Mouse (Mus musculus) gastrocnemius, adult 2 months (tissue): ENCODE measurements around the gene Lrrc74b. TPM values are rescaled to one million over a fixed set of nuclear protein-coding genes. Genes with fewer than 3 reads are reported as not detected.
A peak's percentile ranks its signal among the peaks of the same experiment; 100 is the strongest.
"Not testable (repeated sequence)": the region's sequence is repeated elsewhere in the genome, so short reads cannot be mapped to it uniquely, and the experiment has no call there.

ENCODE experiments used
- DNase-seq: peaks from one replicate; pipeline ENCODE4 v3.0.0; 2022
- H3K27ac ChIP-seq: fragments of 200-600 bp; 2 replicates; pipeline ENCODE4 v1.8.1; 2022; ENCODE audit warnings: mild to moderate bottlenecking
- H3K4me3 ChIP-seq: fragments of 200-600 bp; 2 replicates; pipeline ENCODE4 v1.8.1; 2022; ENCODE audit warnings: mild to moderate bottlenecking, moderate library complexity
- CTCF ChIP-seq: fragments of 200-600 bp; IDR thresholded peaks from 2 replicates; pipeline ENCODE4 v1.8.1; 2022; ENCODE audit warnings: antibody characterized with exemption, mild to moderate bottlenecking, moderate library complexity
- intact Hi-C: fragments of 180-260 bp; cut with DNase I; formaldehyde crosslinking; loops from one replicate; pipeline ENCODE4 v1.15.1; 2025
- total RNA-seq, 2 experiments: library from RNA; stranded (reverse); gene quantifications; 2 replicates each; pipeline ENCODE4 v1.2.3; 2021

Gene Lrrc74b
- total RNA-seq, 2 experiments from 2014 or later = 1.6 to 1.8 TPM

DNA sequence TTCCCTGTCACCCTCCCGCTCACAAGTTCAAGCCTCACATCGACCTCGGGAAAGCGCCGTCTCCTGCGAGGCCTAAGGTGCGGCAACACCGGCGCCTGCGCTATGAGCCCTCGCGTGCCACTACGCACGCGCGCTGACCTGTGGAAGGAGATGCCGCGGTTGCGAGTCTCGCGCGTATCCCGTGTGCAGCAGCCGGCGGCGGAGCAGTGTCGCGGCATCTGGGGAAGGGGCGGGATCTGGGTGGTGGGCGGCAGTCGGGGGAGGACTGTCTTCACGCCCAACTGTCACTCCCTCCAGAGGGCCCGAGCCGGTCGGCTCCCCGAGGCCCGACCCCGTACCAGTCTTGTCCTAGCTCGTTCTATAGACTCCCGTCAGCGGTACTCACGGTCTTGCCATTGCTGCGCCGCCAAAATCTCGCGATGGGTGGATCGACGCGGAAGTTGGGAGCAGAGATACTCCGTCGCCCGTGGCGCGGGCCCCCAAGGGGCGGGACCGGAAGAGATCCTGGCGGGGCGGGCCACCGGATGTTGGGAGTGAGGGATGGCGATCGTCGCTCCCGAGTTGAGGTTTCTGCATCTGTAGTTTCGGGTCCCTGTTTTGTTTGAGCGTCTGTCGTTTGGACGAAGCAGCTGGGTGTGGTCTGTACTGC, 30.3 kb downstream of the Lrrc74b start, which contains the start of gene Thap7:
Gene Thap7 (minus strand): TSS at position 497 of the 649 bp plus-strand sequence.
- no peak for TF ChIP-seq CTCF
- Histone ChIP-seq H3K27ac (peak within 1 kb of the TSS; percentile 99), H3K4me3 (peak within 1 kb of the TSS; percentile 94)
- intact Hi-C loops = loop anchor here (2.0 to 5.0 kb wide), 3 partner anchors 22 to 123 kb away; partner anchors contain the start of genes Lztr1, Pi4ka and Snap29
- peak; percentile 98 for DNase-seq

DNA sequence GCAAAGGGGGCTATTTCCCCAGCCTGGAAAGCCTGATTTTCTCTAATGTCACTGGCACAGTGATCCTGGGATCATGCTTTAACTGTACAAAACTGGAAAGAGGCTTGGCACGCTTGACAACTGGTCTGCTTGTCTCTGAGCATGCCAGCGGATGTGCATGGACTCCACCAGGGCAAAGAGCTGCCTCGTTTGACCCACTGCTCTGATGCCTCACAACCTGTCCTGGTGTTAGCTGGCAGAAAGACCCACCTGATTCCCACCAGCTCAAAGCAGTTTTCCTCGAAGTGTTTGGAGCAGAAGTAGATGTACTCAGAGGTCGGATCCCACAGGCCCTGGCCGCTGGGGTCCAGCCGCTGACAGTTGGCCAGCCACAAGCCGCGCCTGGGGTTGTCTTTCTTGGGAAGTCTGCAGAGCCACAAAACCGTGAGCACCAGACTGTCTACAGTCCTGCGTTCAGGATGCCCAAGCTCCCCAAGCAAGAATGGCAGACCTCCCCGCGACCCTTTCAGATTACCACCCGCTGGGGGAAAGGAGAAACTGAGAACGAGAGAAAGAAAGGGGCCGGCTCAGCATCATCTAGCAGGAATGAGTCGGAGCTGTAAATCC, 31.0 kb downstream of the Lrrc74b start:
- peak overlapping the region; percentile 99 for H3K27ac ChIP-seq
- TF ChIP-seq CTCF = no peak
- intact Hi-C loops = loop anchor here (2.0 to 5.0 kb wide), 3 partner anchors 21 to 123 kb away; partner anchors contain the start of genes Lztr1, Pi4ka and Snap29
- DNase-seq = no peak
- peak overlapping the region; percentile 94 for H3K4me3 ChIP-seq

DNA sequence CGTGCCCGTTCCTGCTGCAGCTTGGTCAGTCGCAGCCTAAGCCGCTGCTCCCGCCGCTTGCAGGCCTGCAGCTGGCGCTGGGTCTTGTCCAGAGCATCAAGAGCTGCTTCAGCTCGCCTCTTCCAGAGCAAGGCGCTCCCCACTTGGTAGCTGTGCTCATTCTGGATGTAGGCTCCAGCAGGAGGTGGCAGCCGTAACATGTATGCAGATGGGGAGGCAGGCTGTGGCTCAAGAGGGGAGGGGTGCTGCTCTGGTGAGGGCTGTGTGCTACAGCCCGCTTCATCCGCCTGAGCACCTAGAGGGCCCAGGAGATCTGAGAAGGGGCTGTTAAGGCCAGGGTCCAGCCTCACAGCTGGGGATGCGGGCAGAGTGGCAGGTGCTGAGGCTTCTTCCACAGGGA, 32.8 kb downstream of the Lrrc74b start:
- intact Hi-C loops = no loop called here

DNA sequence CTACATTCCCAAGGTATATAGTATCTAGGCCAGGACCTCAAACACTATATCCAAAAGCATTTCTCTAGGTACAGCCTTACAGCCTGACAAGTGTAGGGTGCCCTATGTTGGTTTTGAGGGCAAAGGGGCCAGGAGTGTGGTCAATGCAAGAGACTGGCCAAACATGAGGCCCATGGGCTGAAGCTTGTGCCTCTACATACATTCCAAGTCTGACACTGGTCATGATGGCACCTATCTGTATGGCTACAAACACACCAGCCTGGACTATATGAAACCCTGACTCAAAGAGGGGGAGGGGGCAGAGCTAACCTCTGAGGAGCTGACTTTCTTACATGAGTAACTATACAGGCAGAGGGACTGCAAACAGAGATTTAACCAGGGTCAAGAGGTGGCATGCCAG, 33.4 kb downstream of the Lrrc74b start:
- intact Hi-C loops = no loop called here

More for the DNA sequence above, 32.8 kb downstream of the Lrrc74b start:
- H3K4me3 ChIP-seq = no peak overlapping the region
- no peak overlapping the region for H3K27ac ChIP-seq
- TF ChIP-seq CTCF = no peak
- no peak for DNase-seq

DNA sequence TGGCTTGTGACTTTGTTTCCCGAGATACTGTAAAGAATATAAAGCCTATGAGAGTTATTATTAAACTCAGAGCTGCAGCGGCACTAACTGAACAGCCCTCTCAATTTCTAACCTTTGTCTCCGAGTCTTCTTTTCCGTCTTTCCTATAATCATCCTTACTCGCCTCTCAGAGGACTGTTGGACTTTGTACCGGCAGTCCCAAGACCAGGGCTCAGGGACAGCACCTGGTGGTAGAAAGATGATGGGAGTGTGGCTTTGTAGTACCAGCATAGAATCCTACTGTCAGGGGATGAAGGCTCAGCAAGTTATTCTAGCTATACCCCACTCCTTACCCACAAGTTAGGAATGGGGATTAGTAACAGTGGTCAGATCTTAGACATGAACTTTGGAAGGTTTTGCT, 34.8 kb downstream of the Lrrc74b start:
- intact Hi-C loops = no loop called here
- TF ChIP-seq CTCF = no peak
- no peak overlapping the region for H3K27ac ChIP-seq
- no peak overlapping the region for H3K4me3 ChIP-seq
- DNase-seq = no peak

More for the DNA sequence above, 33.4 kb downstream of the Lrrc74b start:
- DNase-seq = no peak
- Histone ChIP-seq H3K4me3 (no peak overlapping the region), H3K27ac (no peak overlapping the region)
- no peak for TF ChIP-seq CTCF

DNA sequence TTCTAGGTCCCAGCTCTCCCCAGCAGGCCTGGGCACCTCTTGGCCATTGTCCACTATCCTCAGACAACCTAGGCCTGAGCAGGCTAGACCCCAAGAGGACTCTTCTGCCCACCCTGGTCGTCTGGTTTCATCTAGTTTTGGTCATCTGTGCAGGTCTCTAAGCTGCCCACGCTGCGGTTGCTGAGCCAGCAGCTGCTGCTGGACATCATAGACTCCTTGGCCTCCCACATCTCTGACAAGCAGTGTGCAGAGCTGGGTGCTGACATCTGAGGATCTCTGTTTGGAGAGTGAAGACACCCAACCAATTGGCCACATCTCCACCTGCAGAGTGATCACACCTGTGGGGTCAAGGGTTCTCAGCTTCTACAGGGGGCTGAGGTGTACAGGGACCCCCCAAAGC, 35.5 kb downstream of the Lrrc74b start:
- DNase-seq = no peak
- no peak overlapping the region for H3K27ac ChIP-seq
- no peak for TF ChIP-seq CTCF
- intact Hi-C loops = no loop called here
- no peak overlapping the region for H3K4me3 ChIP-seq

DNA sequence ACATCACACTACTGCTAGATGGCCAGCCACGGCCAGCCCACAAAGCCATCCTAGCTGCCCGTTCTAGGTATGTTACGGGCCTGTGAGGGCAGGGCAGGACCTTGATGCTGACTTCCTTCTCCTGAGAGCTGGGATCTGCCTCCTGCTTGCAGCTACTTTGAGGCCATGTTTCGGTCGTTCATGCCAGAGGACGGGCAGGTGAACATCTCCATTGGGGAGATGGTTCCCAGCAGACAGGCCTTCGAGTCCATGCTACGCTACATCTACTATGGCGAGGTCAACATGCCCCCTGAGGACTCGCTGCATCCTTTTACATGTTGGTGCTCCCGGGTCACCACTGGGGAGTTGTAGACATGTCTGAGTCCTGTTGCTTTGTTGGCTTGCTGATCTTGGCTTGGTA, 36.9 kb downstream of the Lrrc74b start:
- H3K27ac ChIP-seq = no peak overlapping the region
- TF ChIP-seq CTCF = no peak
- no peak overlapping the region for H3K4me3 ChIP-seq
- intact Hi-C loops = no loop called here
- no peak for DNase-seq

DNA sequence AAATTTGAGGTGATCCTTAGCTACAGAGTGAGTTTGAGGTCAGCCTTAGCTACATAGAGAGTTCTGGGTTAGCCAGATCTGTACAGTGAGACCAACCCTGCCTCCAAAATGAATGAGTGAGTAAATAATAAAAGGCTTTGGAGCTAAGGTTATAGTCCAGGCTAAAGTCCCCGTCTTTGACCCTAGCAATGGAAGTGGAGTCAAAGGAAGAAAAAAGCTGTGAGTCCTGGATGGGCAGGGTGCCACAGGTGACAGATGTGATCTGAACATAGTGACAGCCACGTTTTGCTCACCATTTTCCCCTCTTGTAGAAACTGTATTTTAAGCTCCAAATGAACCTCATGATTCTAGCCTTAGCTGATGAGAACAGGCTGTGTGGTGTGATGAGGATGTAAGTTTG, 42.1 kb downstream of the Lrrc74b start:
- no peak for DNase-seq
- Histone ChIP-seq H3K27ac (no peak overlapping the region), H3K4me3 (no peak overlapping the region)
- TF ChIP-seq CTCF = no peak
- intact Hi-C loops = no loop called here

DNA sequence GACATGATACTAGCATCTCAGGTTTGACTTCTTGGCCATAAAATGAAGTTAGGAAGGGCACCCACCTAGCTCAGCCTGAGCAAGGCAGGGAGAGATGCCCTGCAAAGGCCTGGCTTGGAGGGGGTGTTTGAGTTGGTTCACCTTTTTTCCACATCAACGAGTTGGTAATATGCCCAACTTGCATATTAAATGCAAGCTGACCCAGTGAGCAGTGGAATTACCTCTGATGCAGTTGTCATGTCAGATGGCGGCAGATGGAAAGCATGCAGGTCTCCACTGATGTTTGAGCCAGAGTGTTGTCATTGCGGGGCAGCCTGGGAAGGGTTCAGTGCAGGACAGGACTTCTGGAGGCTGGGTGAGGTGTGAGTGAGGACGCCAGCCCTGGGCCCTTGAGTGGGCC, 49.6 kb downstream of the Lrrc74b start:
- Histone ChIP-seq H3K27ac (no peak overlapping the region), H3K4me3 (no peak overlapping the region)
- intact Hi-C loops = no loop called here
- no peak for DNase-seq
- TF ChIP-seq CTCF = no peak

DNA sequence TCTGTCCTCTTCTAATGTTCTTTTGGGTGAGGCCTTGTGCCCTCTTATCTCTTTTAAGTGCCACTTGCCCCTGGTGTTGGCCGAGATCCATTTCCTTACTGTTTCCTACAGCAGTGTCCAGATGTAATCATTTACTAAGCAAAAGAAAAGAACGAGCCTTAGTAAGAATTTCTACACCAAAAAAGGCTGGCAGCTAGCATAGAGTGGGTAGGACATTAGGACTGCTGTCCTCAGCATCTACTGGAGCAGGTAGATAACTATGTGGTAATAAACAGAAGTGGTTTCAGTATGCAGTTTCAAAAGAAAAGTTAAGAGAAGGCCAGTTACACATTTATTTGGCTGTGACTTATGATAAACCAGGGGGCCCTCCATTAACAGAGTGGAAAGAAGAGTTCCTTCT, 50.4 kb downstream of the Lrrc74b start:
- Histone ChIP-seq H3K27ac (no peak overlapping the region), H3K4me3 (no peak overlapping the region)
- no peak for DNase-seq
- no peak for TF ChIP-seq CTCF
- intact Hi-C loops = no loop called here

DNA sequence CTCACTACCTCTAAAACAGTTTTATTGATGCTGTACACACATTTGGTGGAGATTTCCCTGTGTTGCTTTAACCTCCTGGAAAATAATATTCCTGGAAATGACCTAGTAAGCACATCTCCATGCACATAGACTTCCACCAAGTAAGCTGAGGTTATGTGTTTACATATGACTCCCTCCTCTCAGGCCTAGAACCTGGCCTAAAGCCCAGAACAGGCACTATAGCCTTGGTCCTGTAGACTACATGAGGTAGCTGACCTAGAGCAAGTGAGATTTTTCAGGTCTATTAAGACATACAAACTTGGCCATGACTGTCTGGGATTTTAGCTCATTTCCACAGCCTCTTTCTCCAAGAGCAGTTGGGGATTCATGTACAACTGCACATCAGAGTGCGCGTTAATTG, 50.9 kb downstream of the Lrrc74b start:
- 0 out of 2 replicates have a peak overlapping the region, but pooled peaks have one; percentile 90 for H3K4me3 ChIP-seq
- no peak overlapping the region for H3K27ac ChIP-seq
- intact Hi-C loops = no loop called here
- DNase-seq = no peak
- no peak for TF ChIP-seq CTCF

DNA sequence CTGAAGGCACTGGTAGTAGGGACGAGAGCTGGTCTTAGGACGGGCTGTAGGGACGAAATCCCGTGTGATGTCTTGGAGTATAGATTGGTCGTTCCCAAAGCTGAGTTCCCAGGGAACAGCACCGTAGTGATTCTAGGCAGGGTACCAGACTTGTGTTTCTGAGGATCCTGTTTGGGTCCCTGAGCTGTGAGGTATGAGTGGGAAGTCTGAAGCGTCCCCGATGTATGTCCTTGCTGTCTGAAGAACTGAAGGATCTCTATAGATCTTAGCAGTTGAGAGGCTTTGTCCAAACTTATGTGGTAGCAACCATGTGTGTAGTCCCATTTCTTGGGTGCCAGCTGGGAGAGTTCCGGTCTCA, 51.8 kb downstream of the Lrrc74b start:
- intact Hi-C loops = loop anchor here (2.0 kb wide), 1 partner anchor 22 kb away; the partner anchor contains the start of gene Thap7
- Histone ChIP-seq H3K4me3 (peak overlapping the region; percentile 90), H3K27ac (peak overlapping the region; percentile 95)
- DNase-seq = no peak
- TF ChIP-seq CTCF = no peak

DNA sequence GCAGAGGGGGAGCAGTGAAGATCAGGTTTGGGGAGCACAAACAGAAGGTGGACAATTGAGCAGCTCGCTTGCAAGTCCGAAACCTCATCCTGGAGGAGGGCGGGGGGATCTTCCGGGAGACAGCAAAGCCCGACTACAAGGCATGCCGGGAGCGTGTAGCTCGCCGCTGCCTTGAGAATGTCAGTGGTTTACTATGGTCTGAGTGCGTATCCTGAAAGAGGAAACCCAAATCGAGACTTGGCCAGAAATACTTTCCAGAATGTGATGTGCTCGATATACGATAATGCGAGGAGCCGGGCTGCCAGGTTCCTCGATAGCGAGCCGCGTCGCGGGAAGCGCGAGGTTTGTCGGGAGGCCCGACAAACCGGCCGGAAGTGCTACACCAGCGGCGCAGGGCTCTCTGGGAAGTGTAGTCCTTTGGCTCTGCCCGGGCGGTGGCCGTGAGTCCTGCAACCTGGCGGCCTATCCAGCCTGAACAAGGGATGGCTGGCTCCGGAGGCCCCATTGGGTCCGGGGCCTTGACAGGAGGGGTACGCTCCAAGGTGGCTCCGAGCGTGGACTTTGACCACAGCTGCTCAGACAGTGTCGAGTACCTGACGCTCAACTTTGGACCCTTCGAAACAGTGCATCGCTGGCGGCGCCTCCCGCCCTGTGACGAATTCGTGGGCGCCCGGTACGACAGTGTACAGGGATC, 52.4 kb downstream of the Lrrc74b start, which contains the start of gene Lztr1:
Gene Lztr1 (plus strand): TSS at position 143 of the 694 bp plus-strand sequence.
- peak; percentile 93 for DNase-seq
- H3K4me3 ChIP-seq = peak within 1 kb of the TSS; percentile 90
- H3K27ac ChIP-seq = peak within 1 kb of the TSS; percentile 95
- intact Hi-C loops = loop anchor here (2.0 kb wide), 1 partner anchor 22 kb away; the partner anchor contains the start of gene Thap7
- peak; percentile 9; the same call in 1 of the 2 replicates for TF ChIP-seq CTCF

DNA sequence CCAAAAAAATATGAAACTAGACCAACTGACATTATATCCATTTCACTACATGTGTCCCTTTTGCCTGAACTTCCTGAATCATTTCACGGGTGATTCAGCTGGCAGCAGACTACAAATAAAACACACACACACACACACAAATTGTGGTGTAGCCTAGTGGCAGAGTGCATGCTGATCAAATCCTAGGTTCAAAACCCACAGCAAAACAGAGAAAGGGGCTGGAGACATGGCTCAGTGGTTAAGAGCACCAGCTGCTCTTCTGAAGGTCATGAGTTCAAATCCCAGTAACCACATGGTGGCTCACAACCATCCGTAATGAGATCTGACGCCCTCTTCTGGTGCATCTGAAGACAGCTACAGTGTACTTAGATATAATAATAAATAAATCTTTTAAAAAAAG, 53.0 kb downstream of the Lrrc74b start:
- Histone ChIP-seq H3K27ac (peak overlapping the region; percentile 95), H3K4me3 (peak overlapping the region; percentile 90)
- not testable (repeated sequence) for DNase-seq
- intact Hi-C loops = loop anchor here (2.0 kb wide), 1 partner anchor 23 kb away; the partner anchor contains the start of gene Thap7
